Mouse (Mus musculus): Measurements from ENCODE around the gene Prelid3b. TPM values are rescaled to one million over a fixed set of nuclear protein-coding genes. Genes with fewer than 3 reads are reported as not detected.
A peak's percentile ranks its signal among the peaks of the same experiment; 100 is the strongest.

Prelid3b gene
- polyA plus RNA-seq, 1 experiment from 2014 or later, result 108 TPM

- Histone ChIP-seq H3K9ac (replicated peaks) (no peak within 1 kb of the TSS), H3K9me3 (no peaks in the 10 kb centered on the region), H3K4me2 (replicated peaks) (no peak within 1 kb of the TSS), H3K4me3 (replicated peaks) (no peak within 1 kb of the TSS), H3K36me3 (no peaks in the 10 kb centered on the region), H3K4me1 (replicated peaks) (no peaks in the 10 kb centered on the region), H3K27me3 (no peaks in the 10 kb centered on the region), H3K27ac (no peak within 1 kb of the TSS)
- 80% methylated on average over 4 of the region's 4 CpGs for WGBS
- ATAC-seq, result no peak
Observed at GRCm38 (mm10) chr2:174450353-174450752, 22.5 kb downstream of the Prelid3b start, which contains the start of gene Tubb1. Tubb1 (plus strand) TSS chr2:174450695.

GRCm38 (mm10) chr2:174448405-174448804, 24.5 kb downstream of the Prelid3b start:
- ATAC-seq, result no peak
- H3K4me2 ChIP-seq (replicated peaks), result no peak overlapping the region
- no peaks in the 10 kb centered on the region for H3K36me3 ChIP-seq
- H3K27me3 ChIP-seq, result no peaks in the 10 kb centered on the region
- H3K27ac ChIP-seq, result no peak overlapping the region
- H3K9ac ChIP-seq (replicated peaks), result no peak overlapping the region
- no peaks in the 10 kb centered on the region for H3K4me1 ChIP-seq (replicated peaks)
- no peak overlapping the region for H3K4me3 ChIP-seq (replicated peaks)
- 83% methylated on average over 4 of the region's 4 CpGs for WGBS
- H3K9me3 ChIP-seq, result no peaks in the 10 kb centered on the region

GRCm38 (mm10) chr2:174446905-174447304, 26.0 kb downstream of the Prelid3b start:
- Histone ChIP-seq H3K27me3 (no peaks in the 10 kb centered on the region), H3K4me3 (replicated peaks) (no peak overlapping the region), H3K9me3 (no peaks in the 10 kb centered on the region), H3K4me2 (replicated peaks) (no peak overlapping the region), H3K36me3 (no peaks in the 10 kb centered on the region), H3K4me1 (replicated peaks) (no peaks in the 10 kb centered on the region), H3K9ac (replicated peaks) (no peak overlapping the region), H3K27ac (no peak overlapping the region)
- WGBS, result 40% methylated on average over 8 of the region's 8 CpGs
- no peak for ATAC-seq

- ATAC-seq, result 0 out of 2 replicates have a peak, but pooled peaks have one; percentile 25
- no peaks in the 10 kb centered on the region for H3K36me3 ChIP-seq
- H3K4me3 ChIP-seq (replicated peaks), result no peak overlapping the region
- no peaks in the 10 kb centered on the region for H3K9me3 ChIP-seq
- H3K4me2 ChIP-seq (replicated peaks), result no peak overlapping the region
- 64% methylated on average over 7 of the region's 7 CpGs for WGBS
- no peaks in the 10 kb centered on the region for H3K27me3 ChIP-seq
- no peak overlapping the region for H3K9ac ChIP-seq (replicated peaks)
- no peak overlapping the region for H3K27ac ChIP-seq
- no peaks in the 10 kb centered on the region for H3K4me1 ChIP-seq (replicated peaks)
Observed at GRCm38 (mm10) chr2:174446492-174446891, 26.4 kb downstream of the Prelid3b start.

GRCm38 (mm10) chr2:174445018-174445417, 27.9 kb downstream of the Prelid3b start:
- Histone ChIP-seq H3K4me3 (replicated peaks) (no peak overlapping the region), H3K4me1 (replicated peaks) (no peaks in the 10 kb centered on the region), H3K9ac (replicated peaks) (no peak overlapping the region), H3K27me3 (no peaks in the 10 kb centered on the region), H3K36me3 (no peaks in the 10 kb centered on the region), H3K4me2 (replicated peaks) (no peak overlapping the region), H3K27ac (no peak overlapping the region), H3K9me3 (no peaks in the 10 kb centered on the region)
- no peak for ATAC-seq
- 80% methylated on average over 6 of the region's 6 CpGs for WGBS

GRCm38 (mm10) chr2:174444359-174444758, 28.5 kb downstream of the Prelid3b start:
- H3K4me2 ChIP-seq (replicated peaks), result no peak overlapping the region
- H3K27me3 ChIP-seq, result no peaks in the 10 kb centered on the region
- H3K9ac ChIP-seq (replicated peaks), result no peak overlapping the region
- no peak for ATAC-seq
- H3K27ac ChIP-seq, result no peak overlapping the region
- no peaks in the 10 kb centered on the region for H3K36me3 ChIP-seq
- 88% methylated on average over 7 of the region's 7 CpGs for WGBS
- no peaks in the 10 kb centered on the region for H3K9me3 ChIP-seq
- no peak overlapping the region for H3K4me3 ChIP-seq (replicated peaks)
- H3K4me1 ChIP-seq (replicated peaks), result peaks cover 2% of the 10 kb centered on the region

- no peaks in the 10 kb centered on the region for H3K9me3 ChIP-seq
- H3K27me3 ChIP-seq, result no peaks in the 10 kb centered on the region
- ATAC-seq, result no peak
- no peak overlapping the region for H3K4me2 ChIP-seq (replicated peaks)
- H3K36me3 ChIP-seq, result no peaks in the 10 kb centered on the region
- H3K9ac ChIP-seq (replicated peaks), result no peak overlapping the region
- no peak overlapping the region for H3K27ac ChIP-seq
- H3K4me3 ChIP-seq (replicated peaks), result no peak overlapping the region
- WGBS, result 63% methylated on average over 2 of the region's 2 CpGs
- peaks cover 15% of the 10 kb centered on the region for H3K4me1 ChIP-seq (replicated peaks)
Observed at GRCm38 (mm10) chr2:174443046-174443445, 29.8 kb downstream of the Prelid3b start.

- ATAC-seq, result no peak
- no peaks in the 10 kb centered on the region for H3K9me3 ChIP-seq
- no peak overlapping the region for H3K27ac ChIP-seq
- WGBS, result 82% methylated on average over 9 of the region's 9 CpGs
- no peaks in the 10 kb centered on the region for H3K36me3 ChIP-seq
- no peaks in the 10 kb centered on the region for H3K27me3 ChIP-seq
- H3K4me3 ChIP-seq (replicated peaks), result no peak overlapping the region
- H3K4me2 ChIP-seq (replicated peaks), result no peak overlapping the region
- H3K4me1 ChIP-seq (replicated peaks), result peaks cover 21% of the 10 kb centered on the region
- H3K9ac ChIP-seq (replicated peaks), result no peak overlapping the region
Observed at GRCm38 (mm10) chr2:174442460-174442859, 30.4 kb downstream of the Prelid3b start.

GRCm38 (mm10) chr2:174441898-174442297, 31.0 kb downstream of the Prelid3b start:
- no peak overlapping the region for H3K4me2 ChIP-seq (replicated peaks)
- H3K9ac ChIP-seq (replicated peaks), result no peak overlapping the region
- H3K27ac ChIP-seq, result no peak overlapping the region
- peaks cover 27% of the 10 kb centered on the region for H3K4me1 ChIP-seq (replicated peaks)
- 84% methylated on average over 4 of the region's 4 CpGs for WGBS
- H3K9me3 ChIP-seq, result no peaks in the 10 kb centered on the region
- H3K36me3 ChIP-seq, result no peaks in the 10 kb centered on the region
- no peak for ATAC-seq
- H3K27me3 ChIP-seq, result no peaks in the 10 kb centered on the region
- no peak overlapping the region for H3K4me3 ChIP-seq (replicated peaks)

GRCm38 (mm10) chr2:174439961-174440360, 32.9 kb downstream of the Prelid3b start:
- Histone ChIP-seq H3K4me2 (replicated peaks) (no peak overlapping the region), H3K4me1 (replicated peaks) (peaks cover 29% of the 10 kb centered on the region), H3K36me3 (peaks cover 4% of the 10 kb centered on the region; the same call in 1 of the 2 replicates), H3K27me3 (no peaks in the 10 kb centered on the region), H3K9me3 (no peaks in the 10 kb centered on the region), H3K4me3 (replicated peaks) (no peak overlapping the region), H3K27ac (no peak overlapping the region), H3K9ac (replicated peaks) (no peak overlapping the region)
- ATAC-seq, result no peak
- WGBS, result 79% methylated on average over 9 of the region's 9 CpGs

- no peak overlapping the region for H3K4me3 ChIP-seq (replicated peaks)
- H3K27me3 ChIP-seq, result no peaks in the 10 kb centered on the region
- peak overlapping the region; percentile 74 for H3K4me2 ChIP-seq (replicated peaks)
- H3K4me1 ChIP-seq (replicated peaks), result peaks cover 29% of the 10 kb centered on the region
- 58% methylated on average over 5 of the region's 5 CpGs for WGBS
- H3K9me3 ChIP-seq, result no peaks in the 10 kb centered on the region
- peak overlapping the region; percentile 70; the same call in 1 of the 2 replicates for H3K9ac ChIP-seq (replicated peaks)
- H3K36me3 ChIP-seq, result peaks cover 4% of the 10 kb centered on the region; the same call in 1 of the 2 replicates
- no peak for ATAC-seq
- H3K27ac ChIP-seq, result no peak overlapping the region
Observed at GRCm38 (mm10) chr2:174439450-174439838, 33.4 kb downstream of the Prelid3b start.

- peak within 1 kb of the TSS; percentile 55 for H3K4me3 ChIP-seq (replicated peaks)
- H3K27ac ChIP-seq, result no peak within 1 kb of the TSS
- H3K9me3 ChIP-seq, result no peaks in the 10 kb centered on the region
- no peaks in the 10 kb centered on the region for H3K27me3 ChIP-seq
- peak within 1 kb of the TSS; percentile 74 for H3K4me2 ChIP-seq (replicated peaks)
- ATAC-seq, result peak; percentile 79
- peak within 1 kb of the TSS; percentile 70 for H3K9ac ChIP-seq (replicated peaks)
- peaks cover 29% of the 10 kb centered on the region for H3K4me1 ChIP-seq (replicated peaks)
- peaks cover 4% of the 10 kb centered on the region; the same call in 1 of the 2 replicates for H3K36me3 ChIP-seq
- WGBS, result under 1% methylated on average over 38 of the region's 38 CpGs
Observed at GRCm38 (mm10) chr2:174438737-174439449, 34.0 kb downstream of the Prelid3b start, which contains the start of gene Ctsz. Ctsz (minus strand) TSS chr2:174439039.

Data from midbrain, embryonic 13.5 days (tissue).